Mouse (Mus musculus) ES-Bruce4 (cell line): ENCODE data around the gene Ift81.

Source experiments
- CTCF ChIP-seq: IDR thresholded peaks from one replicate; pipeline ENCODE4 v1.8.1; 2011; ENCODE audit warnings: low read depth, low read length
- POLR2A ChIP-seq: IDR thresholded peaks from one replicate; pipeline ENCODE4 v1.8.1; 2011; ENCODE audit warnings: low read length; ENCODE audit not compliant: insufficient read depth

- TF ChIP-seq CTCF, result no peak
- TF ChIP-seq POLR2A, result no peak
Measured at GRCm38 (mm10) chr5:122500563-122500962, 113.8 kb downstream of the Ift81 start.
